Mouse (Mus musculus): ENCODE measurements around the gene 4931423N10Rik.

4931423N10Rik gene

GRCm38 (mm10) chr2:23207070-23207526 lies at the start of gene 4931423N10Rik:
Gene 4931423N10Rik, plus strand, starts transcription at chr2:23207476.
- no peak for DNase-seq

- DNase-seq = no peak
These were observed 35.0 kb upstream of the 4931423N10Rik start for GRCm38 (mm10) chr2:23172305-23172704.

GRCm38 (mm10) chr2:23194366-23194765 lies 12.9 kb upstream of the 4931423N10Rik start:
- DNase-seq = no peak

DNA sequence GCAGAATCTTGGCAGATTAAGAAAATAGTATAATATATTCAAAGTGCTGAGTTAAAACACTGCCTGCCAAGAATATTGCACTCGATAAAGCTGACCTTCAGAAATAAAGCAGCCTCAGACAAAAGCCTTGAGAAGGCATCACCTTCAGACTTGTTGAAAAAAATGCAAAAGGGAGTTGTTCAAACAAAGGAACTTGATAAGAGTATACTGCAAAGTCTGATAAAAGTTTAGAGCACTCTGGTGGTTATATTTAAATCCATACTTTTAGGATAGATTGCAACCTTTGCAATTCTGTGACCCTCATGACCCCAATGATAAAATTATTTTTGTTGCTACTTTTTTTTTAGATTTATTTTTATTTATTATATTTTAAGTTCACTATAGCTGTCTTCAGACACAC lies 6.2 kb upstream of the 4931423N10Rik start:
- DNase-seq = no peak

DNA sequence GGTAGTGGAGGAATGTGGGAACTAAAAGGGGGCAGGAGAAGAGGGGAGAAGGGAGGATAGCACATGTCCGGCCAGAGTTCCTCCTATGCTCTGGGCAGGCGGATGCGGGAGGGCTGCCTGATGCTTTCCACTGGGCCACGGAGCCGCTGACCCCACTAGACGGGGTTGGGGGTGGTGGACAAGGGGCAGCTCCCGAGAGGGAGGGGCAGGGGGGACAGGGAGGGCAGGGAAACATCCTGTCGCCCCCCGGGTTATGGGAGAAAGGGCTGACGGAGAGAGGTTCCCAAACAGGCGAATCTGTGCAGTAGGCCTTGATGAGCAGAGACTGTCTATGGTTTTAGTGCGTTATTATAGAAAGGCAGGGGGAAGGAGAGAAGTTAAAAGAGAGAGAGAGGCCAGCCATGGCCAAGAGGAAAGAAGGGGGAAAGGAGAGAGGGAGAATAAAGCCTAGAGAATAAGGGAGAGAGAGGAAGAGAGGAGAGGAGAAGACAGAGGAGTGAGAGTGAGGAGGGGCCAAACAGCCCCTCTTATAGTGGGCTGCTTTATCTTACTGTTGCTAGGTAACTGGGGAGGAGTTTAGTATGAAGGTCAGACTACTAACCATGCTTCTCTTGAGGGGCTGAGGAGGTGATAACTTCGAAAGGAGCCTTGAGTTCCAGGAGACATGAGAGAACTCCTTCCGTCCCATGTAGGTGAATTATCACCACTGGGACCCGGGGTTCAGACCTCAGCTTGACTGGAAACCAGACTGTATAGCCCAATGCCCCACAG lies 4.2 kb upstream of the 4931423N10Rik start:
- no peak for DNase-seq

- no peak for DNase-seq
These were observed 6.4 kb downstream of the 4931423N10Rik start for GRCm38 (mm10) chr2:23213661-23214060.

DNA sequence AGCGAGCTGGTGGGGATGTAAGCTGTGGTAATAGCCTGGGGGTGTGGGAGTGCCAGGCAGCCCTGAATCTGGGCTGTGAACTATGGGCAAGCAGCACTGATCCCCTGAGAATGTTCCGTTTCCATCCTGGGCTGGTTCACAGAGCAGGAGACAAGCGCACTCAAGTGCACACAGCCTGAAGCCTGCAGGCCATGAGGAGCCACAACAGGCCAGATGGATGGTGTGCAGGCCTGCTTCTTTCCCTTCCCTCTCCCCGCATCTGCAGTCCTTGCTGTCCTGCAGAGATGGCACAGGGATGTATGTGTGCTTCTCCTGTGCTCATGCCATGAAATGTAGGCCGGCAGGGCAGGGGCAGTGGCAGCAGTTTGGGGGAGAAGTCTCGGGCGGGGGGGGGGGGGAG lies 17.9 kb downstream of the 4931423N10Rik start:
- no peak for DNase-seq

GRCm38 (mm10) chr2:23228463-23228862 lies 21.2 kb downstream of the 4931423N10Rik start:
- no peak for DNase-seq

GRCm38 (mm10) chr2:23234065-23234773 lies 26.9 kb downstream of the 4931423N10Rik start:
- no peak for DNase-seq

DNA sequence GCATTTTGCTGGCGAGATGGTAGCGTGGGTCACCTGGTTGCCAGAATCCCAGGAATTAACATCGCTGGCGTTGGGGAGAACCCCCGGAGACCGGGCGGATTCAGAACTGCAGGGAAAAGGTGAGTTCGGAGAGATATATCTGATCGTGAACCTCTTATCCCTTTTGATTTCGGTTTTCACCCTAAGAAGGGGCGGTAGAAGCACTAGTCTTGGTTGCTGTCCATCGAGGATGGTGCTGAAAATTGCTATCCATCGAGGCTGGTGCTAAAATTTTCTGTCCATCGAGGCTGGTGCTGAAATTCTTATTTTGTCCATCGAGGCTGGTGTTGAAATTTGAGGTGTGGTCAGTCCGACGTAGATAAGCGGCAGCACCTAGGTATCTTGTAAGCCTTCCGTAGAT lies 83.7 kb downstream of the 4931423N10Rik start:
- peak in 1 of 2 experiments; percentile 10 for DNase-seq

GRCm38 (mm10) chr2:23314869-23315268 lies 107.6 kb downstream of the 4931423N10Rik start:
- DNase-seq = no peak
